Mouse (Mus musculus) heart, embryonic 14.5 days (tissue): Measurements from ENCODE around the gene Fsd1. TPM values are rescaled to one million over a fixed set of nuclear protein-coding genes. Genes with fewer than 3 reads are reported as not detected.

ENCODE experiments used
- ATAC-seq: fragments of 200-750 bp; cut with Nextera tagmentation; 2 replicates; pipeline ENCODE4 v1.8.0; 2017; ENCODE audit warnings: low read depth, moderate TSS enrichment; ENCODE audit not compliant: insufficient number of reproducible peaks, insufficient read depth, low FRiP score
- H3K27ac ChIP-seq, 2 experiments: fragments of 200-500 bp in 1 of 2; fragments of 300-500 bp in 1 of 2; sonication (generic) in 1 of 2; replicated peaks in 1 of 2; 2 replicates each; pipeline ENCODE4 v1.5.1; 2012 to 2014; ENCODE audit warnings: low read depth in 2 of 2, low read length in 2 of 2, control low read depth in 1 of 2, mild to moderate bottlenecking in 1 of 2, mixed read lengths in 1 of 2; ENCODE audit not compliant: control insufficient read depth in 1 of 2, insufficient read depth in 1 of 2
- H3K27me3 ChIP-seq: fragments of 300-500 bp; sonication (generic); 2 replicates; pipeline ENCODE4 v1.6.1; 2014; ENCODE audit warnings: mild to moderate bottlenecking, low read length, control low read depth; ENCODE audit not compliant: control insufficient read depth, insufficient read depth
- H3K36me3 ChIP-seq: fragments of 300-500 bp; sonication (generic); 2 replicates; pipeline ENCODE4 v1.6.1; 2014; ENCODE audit warnings: mild to moderate bottlenecking, control low read depth, low read length, mixed read lengths; ENCODE audit not compliant: control insufficient read depth, insufficient read depth
- H3K4me1 ChIP-seq, 2 experiments: fragments of 200-500 bp in 1 of 2; fragments of 300-500 bp in 1 of 2; sonication (generic) in 1 of 2; 2 replicates each; pipeline ENCODE4 v1.6.1; 2012 to 2014; ENCODE audit warnings: low read length in 2 of 2, control low read depth in 1 of 2, mixed read lengths in 1 of 2; ENCODE audit not compliant: control insufficient read depth in 2 of 2, insufficient read depth in 2 of 2
- H3K4me2 ChIP-seq: fragments of 300-500 bp; sonication (generic); 2 replicates; pipeline ENCODE4 v1.6.1; 2014; ENCODE audit warnings: mild to moderate bottlenecking, low read length
- H3K4me3 ChIP-seq, 2 experiments: fragments of 200-500 bp in 1 of 2; fragments of 300-500 bp in 1 of 2; sonication (generic) in 1 of 2; 2 replicates each; pipeline ENCODE4 v1.5.1; 2012 to 2014; ENCODE audit warnings: low read length in 2 of 2, mild to moderate bottlenecking in 2 of 2, control low read depth in 1 of 2, low read depth in 1 of 2, moderate library complexity in 1 of 2; ENCODE audit not compliant: control insufficient read depth in 1 of 2, insufficient read depth in 1 of 2
- H3K9ac ChIP-seq: fragments of 300-500 bp; sonication (generic); 2 replicates; pipeline ENCODE4 v1.6.1; 2014; ENCODE audit warnings: mild to moderate bottlenecking, low read length
- H3K9me3 ChIP-seq: fragments of 300-500 bp; sonication (generic); 2 replicates; pipeline ENCODE4 v1.6.1; 2016; ENCODE audit warnings: low read length, control low read depth; ENCODE audit not compliant: control insufficient read depth
- WGBS: fragments of 180-500 bp; shearing (Covaris S2); extraction: QIAGEN DNeasy Blood & Tissue Kit; methylation state at CpG from one replicate; pipeline ENCODE4 v1.1.7; 2014; 5-methylcytosine and 5-hydroxymethylcytosine counted together
- polyA plus RNA-seq: library from polyadenylated mRNA; unstranded; fragments of >200 nt; fragmentation: Nextera tagmentation; extraction: Ambion mirVana; gene quantifications from 2 replicates; pipeline ENCODE4 v1.2.1, GENCODE M21; 2014

Fsd1 gene
- polyA plus RNA-seq, 1 experiment from 2014 or later: 1.6 TPM

DNA sequence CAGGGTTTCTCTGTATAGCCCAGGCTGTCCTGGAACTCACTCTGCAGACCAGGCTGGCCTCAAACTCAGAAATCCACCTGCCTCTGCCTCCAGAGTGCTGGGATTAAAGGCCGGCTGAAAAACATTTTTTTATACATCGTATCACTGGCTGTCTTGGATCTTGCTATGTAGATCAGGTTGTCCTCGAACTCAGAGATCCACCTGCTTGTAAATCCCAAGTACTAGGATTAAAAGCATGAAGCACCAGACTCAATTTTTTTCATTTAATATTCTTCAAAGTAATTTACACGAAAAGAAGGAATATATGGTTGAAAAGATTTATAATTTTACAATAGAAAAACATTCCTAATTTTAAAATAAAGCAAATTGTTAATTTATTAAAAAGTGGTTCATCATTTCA is 53.0 kb downstream of the Fsd1 start:
- H3K27ac ChIP-seq: no peak overlapping the region
- peaks cover 7 to 25% of the 10 kb centered on the region in 2 experiments for H3K4me1 ChIP-seq
- H3K9me3 ChIP-seq: no peaks in the 10 kb centered on the region
- H3K4me3 ChIP-seq: peak overlapping the region in 1 of 2 experiments; percentile 82; a peak in 1 of 4 replicates
- peak overlapping the region; percentile 92 for H3K4me2 ChIP-seq
- peaks cover 15% of the 10 kb centered on the region for H3K36me3 ChIP-seq
- H3K27me3 ChIP-seq: no peaks in the 10 kb centered on the region
- WGBS: 71% methylated on average over 4 of the region's 4 CpGs
- H3K9ac ChIP-seq: peak overlapping the region; percentile 90; the same call in 1 of the 2 replicates
- no peak for ATAC-seq

DNA sequence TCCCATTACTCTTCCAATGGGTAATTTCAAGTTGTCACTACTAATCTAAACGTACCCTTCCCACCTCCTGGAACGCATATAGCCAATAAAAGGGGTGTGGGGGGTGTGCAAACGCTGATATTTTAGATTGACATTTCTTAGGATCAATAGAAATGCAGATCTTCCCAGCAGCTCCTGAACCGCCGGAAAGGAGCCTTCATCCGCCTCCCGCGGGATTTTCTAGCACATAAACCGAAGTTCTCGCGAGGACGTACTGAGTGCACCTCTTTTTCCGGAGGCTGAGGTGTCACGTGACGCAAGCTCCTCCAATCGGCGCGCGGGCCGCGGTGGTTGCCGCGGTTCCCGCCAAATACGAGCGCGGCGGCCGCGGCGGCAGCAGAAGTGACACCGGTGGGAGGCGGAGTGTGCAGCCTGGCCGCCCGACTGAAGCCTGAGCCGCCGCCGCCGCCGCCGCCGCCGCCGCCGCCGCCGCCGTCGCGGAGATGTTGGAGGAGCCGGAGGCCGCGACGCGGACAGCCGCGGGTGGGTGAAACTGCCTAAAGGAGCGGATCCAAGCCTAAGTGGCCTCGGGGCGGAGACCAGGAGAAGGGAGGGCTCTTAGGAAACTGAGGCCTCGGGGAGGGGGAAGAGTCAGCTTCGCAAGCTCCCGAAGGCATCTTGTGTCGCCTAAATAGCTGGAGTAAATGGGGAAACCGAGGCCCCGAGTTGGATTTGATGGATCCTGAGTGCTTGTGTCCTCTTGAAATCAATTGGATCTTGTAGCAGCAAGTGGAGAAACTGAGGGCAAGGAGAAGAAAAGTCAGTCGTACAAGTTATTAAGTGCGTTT is 53.9 kb downstream of the Fsd1 start, which contains the start of gene Chaf1a:
Gene Chaf1a (plus strand): TSS at position 410 of the 827 bp plus-strand sequence.
- Histone ChIP-seq H3K27ac (peak within 1 kb of the TSS; percentile 54 to 68), H3K9ac (peak within 1 kb of the TSS; percentile 90), H3K4me2 (peak within 1 kb of the TSS; percentile 92), H3K4me3 (peak within 1 kb of the TSS; percentile 75 to 82), H3K36me3 (peaks cover 14% of the 10 kb centered on the region), H3K4me1 (peaks cover 5 to 19% of the 10 kb centered on the region in 2 experiments), H3K27me3 (no peaks in the 10 kb centered on the region), H3K9me3 (no peaks in the 10 kb centered on the region)
- ATAC-seq: peak; percentile 81
- under 1% methylated on average over 68 of the region's 68 CpGs for WGBS

DNA sequence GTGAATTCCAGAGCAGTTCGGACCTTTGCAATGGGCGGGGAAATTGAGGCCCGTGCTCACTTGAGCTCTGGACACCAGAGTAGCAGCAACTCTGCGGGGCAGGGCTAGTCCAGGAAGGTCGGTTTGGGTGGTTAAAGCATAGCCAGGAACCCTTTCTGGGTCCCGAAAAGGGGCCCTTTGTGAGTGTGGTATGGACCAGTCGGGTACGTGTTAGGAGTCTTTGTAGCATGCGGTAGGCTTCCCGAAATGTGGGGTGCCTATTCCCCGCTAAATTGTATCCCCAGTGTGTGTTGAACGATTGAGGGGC is 54.5 kb downstream of the Fsd1 start:
- peak overlapping the region; percentile 90 for H3K9ac ChIP-seq
- 2% methylated on average over 12 of the region's 12 CpGs for WGBS
- H3K9me3 ChIP-seq: no peaks in the 10 kb centered on the region
- H3K4me2 ChIP-seq: peak overlapping the region; percentile 92
- H3K4me1 ChIP-seq: peaks cover 3 to 17% of the 10 kb centered on the region in 2 experiments; a peak in 3 of 4 replicates
- peaks cover 19% of the 10 kb centered on the region for H3K36me3 ChIP-seq
- no peak for ATAC-seq
- no peaks in the 10 kb centered on the region for H3K27me3 ChIP-seq
- peak overlapping the region; percentile 54 to 68; a peak in 3 of 4 replicates for H3K27ac ChIP-seq
- peak overlapping the region; percentile 75 to 82 for H3K4me3 ChIP-seq

Other genes with a start within 250 kb of the Fsd1 start
- gene Adgre4, start 236.5 kb upstream of the Fsd1 start, polyA plus RNA-seq: 0.42 and 0.80 TPM in 2 replicates
- 5.7 and 5.9 TPM in 2 replicates for gene Zfp119a, start 107.6 kb upstream of the Fsd1 start, polyA plus RNA-seq
- 8.1 and 9.4 TPM in 2 replicates for gene Zfp959, start 94.4 kb upstream of the Fsd1 start, polyA plus RNA-seq
- 4.5 and 5.1 TPM in 2 replicates for gene Zfp119b, start 37.0 kb upstream of the Fsd1 start, polyA plus RNA-seq
- gene Ebi3, start 33.9 kb upstream of the Fsd1 start, polyA plus RNA-seq: 1.0 and 1.3 TPM in 2 replicates
- gene Yju2, start 27.4 kb upstream of the Fsd1 start, polyA plus RNA-seq: 8.9 and 13.5 TPM in 2 replicates
- 7.1 and 7.3 TPM in 2 replicates for gene Shd, start 16.0 kb upstream of the Fsd1 start, polyA plus RNA-seq
- gene Stap2, start 19.1 kb downstream of the Fsd1 start, polyA plus RNA-seq: 15.9 and 16.6 TPM in 2 replicates
- gene Mpnd, start 19.2 kb downstream of the Fsd1 start, polyA plus RNA-seq: 73.9 and 84.4 TPM in 2 replicates
- gene Sh3gl1, start 50.1 kb downstream of the Fsd1 start, polyA plus RNA-seq: 63.6 and 70.5 TPM in 2 replicates
- gene Chaf1a, start 53.9 kb downstream of the Fsd1 start, polyA plus RNA-seq: 9.0 and 9.2 TPM in 2 replicates
- gene Ubxn6, start 88.5 kb downstream of the Fsd1 start, polyA plus RNA-seq: 41.3 and 42.5 TPM in 2 replicates
- 56.5 and 57.5 TPM in 2 replicates for gene Hdgfl2, start 93.1 kb downstream of the Fsd1 start, polyA plus RNA-seq
- 0.15 and 0.19 TPM in 2 replicates for gene Plin4, start 123.3 kb downstream of the Fsd1 start, polyA plus RNA-seq
- gene Plin5, start 131.1 kb downstream of the Fsd1 start, polyA plus RNA-seq: 0.88 and 1.1 TPM in 2 replicates
- 0.32 and 0.42 TPM in 2 replicates for gene Lrg1, start 135.5 kb downstream of the Fsd1 start, polyA plus RNA-seq
- 0.55 and 0.85 TPM in 2 replicates for gene Sema6b, start 153.8 kb downstream of the Fsd1 start, polyA plus RNA-seq
- gene Tnfaip8l1, start 176.0 kb downstream of the Fsd1 start, polyA plus RNA-seq: 8.9 and 9.4 TPM in 2 replicates
- gene Mydgf, start 197.4 kb downstream of the Fsd1 start, polyA plus RNA-seq: 76.6 and 81.1 TPM in 2 replicates
- gene Dpp9, start 232.4 kb downstream of the Fsd1 start, polyA plus RNA-seq: 18.9 and 19.5 TPM in 2 replicates